Mouse (Mus musculus): Measurements from ENCODE around the gene Zfp385b. TPM values are rescaled to one million over a fixed set of nuclear protein-coding genes. Genes with fewer than 3 reads are reported as not detected.

Gene Zfp385b
- polyA plus RNA-seq, 1 experiment, result 66.9 TPM

GRCm38 (mm10) chr2:77720806-77721205 lies 98.6 kb downstream of the Zfp385b start:
- Histone ChIP-seq H3K4me3 (replicated peaks; ENCODE audit: insufficient read depth, low read depth, low read length) (no peak overlapping the region), H3K4me1 (ENCODE audit: control insufficient read depth, insufficient read depth, low read length) (peaks cover 7% of the 10 kb centered on the region; the same call in 1 of the 2 replicates), H3K27me3 (ENCODE audit: control insufficient read depth, insufficient read depth, low read length) (no peaks in the 10 kb centered on the region), H3K27ac (ENCODE audit: insufficient read depth, low read length) (no peak overlapping the region)
- DNase-seq, result peak in 1 of 2 experiments; percentile 44
- TF ChIP-seq CTCF (IDR thresholded peaks at IDR 0.05; ENCODE audit: borderline replicate concordance, insufficient read depth, low read depth, low read length), result no peak
- no peak for TF ChIP-seq POLR2A (IDR thresholded peaks at IDR 0.05; ENCODE audit: borderline replicate concordance, insufficient read depth, low read length)
- WGBS, result 45% methylated on average over 4 of the region's 4 CpGs

GRCm38 (mm10) chr2:77716367-77716766 lies 103.1 kb downstream of the Zfp385b start:
- Histone ChIP-seq H3K4me1 (ENCODE audit: control insufficient read depth, insufficient read depth, low read length) (peaks cover 7% of the 10 kb centered on the region; the same call in 1 of the 2 replicates), H3K27me3 (ENCODE audit: control insufficient read depth, insufficient read depth, low read length) (no peaks in the 10 kb centered on the region), H3K27ac (ENCODE audit: insufficient read depth, low read length) (no peak overlapping the region), H3K4me3 (replicated peaks; ENCODE audit: insufficient read depth, low read depth, low read length) (no peak overlapping the region)
- WGBS, result 94% methylated on average over 3 of the region's 3 CpGs
- DNase-seq, result no peak
- TF ChIP-seq POLR2A (IDR thresholded peaks at IDR 0.05; ENCODE audit: borderline replicate concordance, insufficient read depth, low read length) (no peak), CTCF (IDR thresholded peaks at IDR 0.05; ENCODE audit: borderline replicate concordance, insufficient read depth, low read depth, low read length) (no peak)

- 64% methylated on average over 5 of the region's 5 CpGs for WGBS
- no peaks in the 10 kb centered on the region for H3K27me3 ChIP-seq (ENCODE audit: control insufficient read depth, insufficient read depth, low read length)
Observed at GRCm38 (mm10) chr2:77713886-77714285, 105.6 kb downstream of the Zfp385b start.

GRCm38 (mm10) chr2:77711751-77712150 lies 107.7 kb downstream of the Zfp385b start:
- no peaks in the 10 kb centered on the region for H3K4me1 ChIP-seq (ENCODE audit: control insufficient read depth, insufficient read depth, low read length)
- WGBS, result 64% methylated on average over 1 of the region's 1 CpGs
- TF ChIP-seq POLR2A (IDR thresholded peaks at IDR 0.05; ENCODE audit: borderline replicate concordance, insufficient read depth, low read length) (no peak), CTCF (IDR thresholded peaks at IDR 0.05; ENCODE audit: borderline replicate concordance, insufficient read depth, low read depth, low read length) (no peak)

More at GRCm38 (mm10) chr2:77713886-77714285, 105.6 kb downstream of the Zfp385b start:
- Histone ChIP-seq H3K4me1 (ENCODE audit: control insufficient read depth, insufficient read depth, low read length) (0 out of 2 replicates have a peak, but pooled peaks cover 3% of the 10 kb centered on the region), H3K4me3 (replicated peaks; ENCODE audit: insufficient read depth, low read depth, low read length) (no peak overlapping the region), H3K27ac (ENCODE audit: insufficient read depth, low read length) (no peak overlapping the region)
- TF ChIP-seq POLR2A (IDR thresholded peaks at IDR 0.05; ENCODE audit: borderline replicate concordance, insufficient read depth, low read length) (no peak), CTCF (IDR thresholded peaks at IDR 0.05; ENCODE audit: borderline replicate concordance, insufficient read depth, low read depth, low read length) (no peak)
- DNase-seq, result no peak

GRCm38 (mm10) chr2:77709206-77709794 lies 110.1 kb downstream of the Zfp385b start:
- H3K4me3 ChIP-seq (replicated peaks; ENCODE audit: insufficient read depth, low read depth, low read length), result no peak overlapping the region
- peak; percentile 45 to 50 for DNase-seq
- no peak overlapping the region for H3K27ac ChIP-seq (ENCODE audit: insufficient read depth, low read length)
- TF ChIP-seq CTCF (IDR thresholded peaks at IDR 0.05; ENCODE audit: borderline replicate concordance, insufficient read depth, low read depth, low read length), result peak; percentile 43; the same call in 1 of the 2 replicates
- no peak for TF ChIP-seq POLR2A (IDR thresholded peaks at IDR 0.05; ENCODE audit: borderline replicate concordance, insufficient read depth, low read length)
- H3K27me3 ChIP-seq (ENCODE audit: control insufficient read depth, insufficient read depth, low read length), result no peaks in the 10 kb centered on the region
- WGBS, result 33% methylated on average over 7 of the region's 7 CpGs
- peaks cover 3% of the 10 kb centered on the region; the same call in 1 of the 2 replicates for H3K4me1 ChIP-seq (ENCODE audit: control insufficient read depth, insufficient read depth, low read length)

More at GRCm38 (mm10) chr2:77711751-77712150, 107.7 kb downstream of the Zfp385b start:
- no peak for DNase-seq
- no peaks in the 10 kb centered on the region for H3K27me3 ChIP-seq (ENCODE audit: control insufficient read depth, insufficient read depth, low read length)
- no peak overlapping the region for H3K27ac ChIP-seq (ENCODE audit: insufficient read depth, low read length)
- H3K4me3 ChIP-seq (replicated peaks; ENCODE audit: insufficient read depth, low read depth, low read length), result no peak overlapping the region

GRCm38 (mm10) chr2:77707138-77707537 lies 112.3 kb downstream of the Zfp385b start:
- DNase-seq, result no peak
- Histone ChIP-seq H3K27ac (ENCODE audit: insufficient read depth, low read length) (no peak overlapping the region), H3K4me1 (ENCODE audit: control insufficient read depth, insufficient read depth, low read length) (peaks cover 8% of the 10 kb centered on the region; the same call in 1 of the 2 replicates), H3K27me3 (ENCODE audit: control insufficient read depth, insufficient read depth, low read length) (no peaks in the 10 kb centered on the region), H3K4me3 (replicated peaks; ENCODE audit: insufficient read depth, low read depth, low read length) (no peak overlapping the region)
- WGBS, result 43% methylated on average over 9 of the region's 9 CpGs
- no peak for TF ChIP-seq CTCF (IDR thresholded peaks at IDR 0.05; ENCODE audit: borderline replicate concordance, insufficient read depth, low read depth, low read length)

- Histone ChIP-seq H3K4me3 (replicated peaks; ENCODE audit: insufficient read depth, low read depth, low read length) (no peak overlapping the region), H3K27me3 (ENCODE audit: control insufficient read depth, insufficient read depth, low read length) (no peaks in the 10 kb centered on the region), H3K27ac (ENCODE audit: insufficient read depth, low read length) (no peak overlapping the region), H3K4me1 (ENCODE audit: control insufficient read depth, insufficient read depth, low read length) (peaks cover 8% of the 10 kb centered on the region; the same call in 1 of the 2 replicates)
- TF ChIP-seq POLR2A (IDR thresholded peaks at IDR 0.05; ENCODE audit: borderline replicate concordance, insufficient read depth, low read length), result no peak
- TF ChIP-seq CTCF (IDR thresholded peaks at IDR 0.05; ENCODE audit: borderline replicate concordance, insufficient read depth, low read depth, low read length), result no peak
- DNase-seq, result no peak
- 55% methylated on average over 2 of the region's 2 CpGs for WGBS
Observed at GRCm38 (mm10) chr2:77705476-77705875, 114.0 kb downstream of the Zfp385b start.

GRCm38 (mm10) chr2:77703080-77703479 lies 116.4 kb downstream of the Zfp385b start:
- DNase-seq, result peak; percentile 45 to 47
- Histone ChIP-seq H3K4me3 (replicated peaks; ENCODE audit: insufficient read depth, low read depth, low read length) (peak overlapping the region; percentile 31), H3K27ac (ENCODE audit: insufficient read depth, low read length) (no peak overlapping the region), H3K27me3 (ENCODE audit: control insufficient read depth, insufficient read depth, low read length) (no peaks in the 10 kb centered on the region), H3K4me1 (ENCODE audit: control insufficient read depth, insufficient read depth, low read length) (peaks cover 8% of the 10 kb centered on the region; the same call in 1 of the 2 replicates)
- 5% methylated on average over 19 of the region's 19 CpGs for WGBS
- no peak for TF ChIP-seq CTCF (IDR thresholded peaks at IDR 0.05; ENCODE audit: borderline replicate concordance, insufficient read depth, low read depth, low read length)
- TF ChIP-seq POLR2A (IDR thresholded peaks at IDR 0.05; ENCODE audit: borderline replicate concordance, insufficient read depth, low read length), result no peak

All from cerebellum, adult 2 months (tissue).